Comparison of ENCODE assay signal across 22 mouse cellular contexts in genomic region chr11:109612871-109613529, GRCm38 (mm10). TPM values are rescaled to one million over a fixed set of nuclear protein-coding genes. Genes with fewer than 3 reads are reported as not detected.
DNase-seq lines count a peak whose midpoint lies in the region; ATAC-seq and TF ChIP-seq lines count a peak whose summit lies in the region.
"Had no signal": no experiment of that assay in that cellular context is flagged by ENCODE, and none has a peak within 500 bp of the region (broad histone marks: within the 10 kb centered on the region; RNA-seq: fewer than 3 reads in every experiment).

No protein-coding gene starts in this region.

- 60% methylated on average over 7 of the region's 7 CpGs for WGBS in bone marrow, adult 2 months
- 36% methylated on average over 7 of the region's 7 CpGs for WGBS in liver, postnatal 0 days (ENCODE audit: insufficient replicate concordance)
- 53% methylated on average over 7 of the region's 7 CpGs for WGBS in stomach, postnatal 0 days
- WGBS in hindbrain, embryonic 13.5 days = 79% methylated on average over 7 of the region's 7 CpGs

- TF ChIP-seq CTCF in bone marrow, adult 2 months (IDR thresholded peaks at IDR 0.05; ENCODE audit: control insufficient read depth, insufficient read depth, low read length) = no peak
- no peak for TF ChIP-seq CTCF in liver, postnatal 0 days (IDR thresholded peaks at IDR 0.05; ENCODE audit: low read depth)
- TF ChIP-seq CTCF in layer of hippocampus, adult 2 months (conservative IDR thresholded peaks at IDR 0.05) = no peak
- no peak for TF ChIP-seq CTCF in stomach, postnatal 0 days (IDR thresholded peaks at IDR 0.05; ENCODE audit: low read depth)

- H3K9me3 ChIP-seq in megakaryocyte, embryonic 14.5 days = no peaks in the 10 kb centered on the region
- H3K9me3 ChIP-seq in liver, postnatal 0 days (ENCODE audit: low read length) = no peaks in the 10 kb centered on the region
- H3K9me3 ChIP-seq in stomach, postnatal 0 days (ENCODE audit: control insufficient read depth, low read length) = no peaks in the 10 kb centered on the region
- no peaks in the 10 kb centered on the region for H3K9me3 ChIP-seq in hindbrain, embryonic 13.5 days
- H3K9me3 ChIP-seq: embryonic facial prominence, embryonic 12.5 days had no signal

- ATAC-seq in megakaryocyte, adult 5-6 weeks (ENCODE audit: poor library complexity, severe bottlenecking) = no peak
- ATAC-seq in liver, postnatal 0 days = no peak
- ATAC-seq in stomach, postnatal 0 days (ENCODE audit: low FRiP score, low TSS enrichment) = no peak
- no peak for ATAC-seq in hindbrain, embryonic 13.5 days (ENCODE audit: low FRiP score)
- ATAC-seq: hindbrain, postnatal 0 days; midbrain, embryonic 16.5 days; Patski had no signal

- peak; percentile 81 for DNase-seq in liver
- peak; percentile 23 for DNase-seq in liver, postnatal 0 days
- no peak for DNase-seq in layer of hippocampus, adult 2 months (ENCODE audit: low spot score in 2 of 2)
- DNase-seq in stomach, postnatal 0 days (ENCODE audit: low spot score) = no peak
- DNase-seq: adrenal gland, postnatal 36 days; B cell, adult 2 months; heart, adult 11 months; heart, postnatal 36 days; kidney, adult 11 months; layer of hippocampus, postnatal 36 days; lung, postnatal 10 days; right cerebral cortex, postnatal 25 days; thymus, postnatal 14 days had no signal

- H3K27me3 ChIP-seq in megakaryocyte, embryonic 14.5 days (replicated peaks) = no peaks in the 10 kb centered on the region
- H3K27me3 ChIP-seq in liver, postnatal 0 days (ENCODE audit: insufficient read depth, low read length) = no peaks in the 10 kb centered on the region
- no peaks in the 10 kb centered on the region for H3K27me3 ChIP-seq in stomach, postnatal 0 days (ENCODE audit: control insufficient read depth, insufficient read depth, low read length)
- H3K27me3 ChIP-seq in hindbrain, embryonic 13.5 days = peaks cover 10% of the 10 kb centered on the region; the same call in 1 of the 2 replicates
- H3K27me3 ChIP-seq: embryonic facial prominence, embryonic 12.5 days; Patski had no signal

- peak overlapping the region; percentile 100 for H3K4me3 ChIP-seq in megakaryocyte, embryonic 14.5 days (replicated peaks)
- H3K4me3 ChIP-seq in bone marrow, adult 2 months (replicated peaks; ENCODE audit: control insufficient read depth, low read depth, low read length) = no peak overlapping the region
- peak overlapping the region; percentile 28 for H3K4me3 ChIP-seq in liver, postnatal 0 days (ENCODE audit: low read depth, low read length)
- no peak overlapping the region for H3K4me3 ChIP-seq in layer of hippocampus, adult 2 months
- no peak overlapping the region for H3K4me3 ChIP-seq in stomach, postnatal 0 days (ENCODE audit: low read depth, low read length)
- H3K4me3 ChIP-seq in hindbrain, embryonic 13.5 days = no peak overlapping the region

- H3K9ac ChIP-seq in liver, postnatal 0 days (replicated peaks) = peak overlapping the region; percentile 19; the same call in 1 of the 2 replicates
- H3K9ac ChIP-seq in stomach, postnatal 0 days (ENCODE audit: low read length) = no peak overlapping the region
- H3K9ac ChIP-seq in hindbrain, embryonic 13.5 days = no peak overlapping the region
- H3K9ac ChIP-seq: embryonic facial prominence, embryonic 12.5 days had no signal

- peak overlapping the region; percentile 93 for H3K4me2 ChIP-seq in liver, postnatal 0 days (ENCODE audit: low read depth, low read length)
- no peak overlapping the region for H3K4me2 ChIP-seq in stomach, postnatal 0 days (replicated peaks; ENCODE audit: low read depth)
- H3K4me2 ChIP-seq in hindbrain, embryonic 13.5 days = no peak overlapping the region

- no peak for TF ChIP-seq POLR2A in bone marrow, adult 2 months (IDR thresholded peaks at IDR 0.05; ENCODE audit: borderline replicate concordance, control insufficient read depth, low read depth, low read length)

- H3K27ac ChIP-seq in bone marrow, adult 2 months (ENCODE audit: control insufficient read depth, insufficient read depth, low read depth, low read length, poor library complexity) = peak overlapping the region; percentile 82
- H3K27ac ChIP-seq in liver, postnatal 0 days (ENCODE audit: low read depth) = peak overlapping the region; percentile 95
- H3K27ac ChIP-seq in layer of hippocampus, adult 2 months = no peak overlapping the region
- H3K27ac ChIP-seq in stomach, postnatal 0 days (replicated peaks) = no peak overlapping the region
- no peak overlapping the region for H3K27ac ChIP-seq in hindbrain, embryonic 13.5 days
- H3K27ac ChIP-seq: embryonic facial prominence, embryonic 12.5 days; hindbrain, postnatal 0 days; kidney, postnatal 0 days had no signal

- H3K4me1 ChIP-seq in megakaryocyte, embryonic 14.5 days = peaks cover 80% of the 10 kb centered on the region
- H3K4me1 ChIP-seq in bone marrow, adult 2 months (ENCODE audit: control insufficient read depth, insufficient read depth, low read length) = peaks cover 6% of the 10 kb centered on the region
- H3K4me1 ChIP-seq in liver, postnatal 0 days (ENCODE audit: insufficient read depth) = peaks cover 35% of the 10 kb centered on the region
- peaks cover 9% of the 10 kb centered on the region; the same call in 1 of the 2 replicates for H3K4me1 ChIP-seq in stomach, postnatal 0 days (replicated peaks; ENCODE audit: control insufficient read depth, insufficient read depth)
- H3K4me1 ChIP-seq in hindbrain, embryonic 13.5 days (replicated peaks) = peaks cover 21% of the 10 kb centered on the region

- peaks cover 2% of the 10 kb centered on the region for H3K36me3 ChIP-seq in megakaryocyte, embryonic 14.5 days (replicated peaks; ENCODE audit: low read length)
- no peaks in the 10 kb centered on the region for H3K36me3 ChIP-seq in liver, postnatal 0 days (replicated peaks; ENCODE audit: insufficient read depth, low read length)
- H3K36me3 ChIP-seq in stomach, postnatal 0 days (ENCODE audit: control insufficient read depth, insufficient read depth, low read length) = no peaks in the 10 kb centered on the region
- H3K36me3 ChIP-seq in hindbrain, embryonic 13.5 days = no peaks in the 10 kb centered on the region
- H3K36me3 ChIP-seq: embryonic facial prominence, embryonic 12.5 days had no signal

- peak; percentile 96 for TF ChIP-seq EP300 in liver, postnatal 0 days (IDR thresholded peaks at IDR 0.05; ENCODE audit: low read depth)
- TF ChIP-seq EP300 in stomach, postnatal 0 days (optimal IDR thresholded peaks at IDR 0.05) = no peak

RNA-seq across cellular contexts. Expression of gene Wipi1, which starts 1.2 kb away (rescaled TPM):
- 21.3 and 44.1 TPM in 2 replicates for polyA plus RNA-seq in megakaryocyte, embryonic 14.5 days (2012; ENCODE audit: insufficient read depth, low replicate concordance)
- 13.8 and 14.2 TPM in 2 replicates for total RNA-seq in megakaryocyte, adult 5-6 weeks (2015)
- total RNA-seq in megakaryocyte, adult 5-6 weeks (2017) = 7.6 and 10.0 TPM in 2 replicates
- polyA plus RNA-seq in bone marrow, adult 2 months (2011; ENCODE audit: insufficient read depth, insufficient read length, low replicate concordance, missing spikeins) = 13.3 and 18.3 TPM in 2 replicates
- 17.6 TPM in 2 replicates for polyA plus RNA-seq in liver, postnatal 0 days (2015; fragmentation: Nextera tagmentation; extraction: Ambion mirVana)
- 10 to 100 TPM; 21.6 to 22.2 TPM for total RNA-seq in layer of hippocampus, adult 2 months (2021)
- 35.3 and 40.5 TPM in 2 replicates for polyA plus RNA-seq in stomach, postnatal 0 days (2015; fragmentation: Nextera tagmentation; extraction: Ambion mirVana)
- 17.8 and 18.2 TPM in 2 replicates for polyA plus RNA-seq in hindbrain, embryonic 13.5 days (2015; fragmentation: Nextera tagmentation; extraction: Ambion mirVana)

RNA-seq across cellular contexts. Expression of gene Prkar1a, which starts 36.2 kb away (rescaled TPM):
- polyA plus RNA-seq in megakaryocyte, embryonic 14.5 days (2012; ENCODE audit: insufficient read depth, low replicate concordance) = 69.4 and 141 TPM in 2 replicates
- total RNA-seq in megakaryocyte, adult 5-6 weeks (2015) = 96.1 and 98.1 TPM in 2 replicates
- 62.7 and 77.9 TPM in 2 replicates for total RNA-seq in megakaryocyte, adult 5-6 weeks (2017)
- 46.3 and 64.2 TPM in 2 replicates for polyA plus RNA-seq in bone marrow, adult 2 months (2011; ENCODE audit: insufficient read depth, insufficient read length, low replicate concordance, missing spikeins)
- 118 and 124 TPM in 2 replicates for polyA plus RNA-seq in liver, postnatal 0 days (2015; fragmentation: Nextera tagmentation; extraction: Ambion mirVana)
- total RNA-seq in layer of hippocampus, adult 2 months (2021) = 100 to 1,000 TPM; 522 to 554 TPM
- 176 and 177 TPM in 2 replicates for polyA plus RNA-seq in stomach, postnatal 0 days (2015; fragmentation: Nextera tagmentation; extraction: Ambion mirVana)
- 473 and 491 TPM in 2 replicates for polyA plus RNA-seq in hindbrain, embryonic 13.5 days (2015; fragmentation: Nextera tagmentation; extraction: Ambion mirVana)

Comparison
In these comparisons a context has a peak if more than half of its experiments do, and no peak if none do; other contexts are left out.
1. H3K4me3 ChIP-seq: peak in megakaryocyte, embryonic 14.5 days (single experiment) and liver, postnatal 0 days (single experiment); none in bone marrow, adult 2 months (single experiment), layer of hippocampus, adult 2 months (single experiment), stomach, postnatal 0 days (single experiment) and hindbrain, embryonic 13.5 days (single experiment).
2. H3K27ac ChIP-seq: peak in bone marrow, adult 2 months (single experiment) and liver, postnatal 0 days (single experiment); none in layer of hippocampus, adult 2 months (single experiment), stomach, postnatal 0 days (single experiment) and hindbrain, embryonic 13.5 days (single experiment).
3. DNase-seq: peak in liver (single experiment) and liver, postnatal 0 days (single experiment); none in layer of hippocampus, adult 2 months (0 of 2) and stomach, postnatal 0 days (single experiment).